Mouse (Mus musculus) neural tube, embryonic 10.5 days (tissue): ENCODE measurements around the gene Ube2k.
"Not testable (repeated sequence)": the region's sequence is repeated elsewhere in the genome, so short reads cannot be mapped to it uniquely, and the experiment has no call there.

Source experiments
- DNase-seq: peaks from one replicate; pipeline ENCODE4 v3.0.0-alpha.2; 2017; ENCODE audit warnings: low spot score; ENCODE audit errors: extremely low spot score

Ube2k gene

GRCm38 (mm10) chr5:65536751-65537419, at the start of gene Ube2k, which contains the start of gene Smim14:
TSS of gene Ube2k (plus strand) at chr5:65537233.
TSS of gene Smim14 (minus strand) at chr5:65537184.
- DNase-seq = peak; percentile 97

DNA sequence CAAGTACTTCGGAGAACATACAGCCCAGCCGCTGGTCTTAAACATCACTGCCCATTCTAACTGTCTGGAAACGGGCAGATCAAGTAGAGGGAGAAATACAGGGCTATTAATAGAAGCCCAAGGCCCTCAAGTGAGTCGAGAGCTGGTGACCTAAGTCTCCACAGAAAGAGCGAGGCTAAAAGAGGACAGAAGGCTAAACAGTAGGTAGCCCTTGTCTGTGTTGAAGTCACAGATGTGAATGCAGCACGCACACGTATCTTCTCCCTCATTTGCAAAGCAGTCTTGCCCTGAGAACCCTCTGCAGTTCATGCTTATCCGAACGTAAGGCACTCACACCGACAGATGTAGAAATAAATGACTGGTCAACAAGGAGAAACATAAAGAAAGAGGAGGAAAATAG, 49.7 kb upstream of the Ube2k start:
- DNase-seq = no peak

DNA sequence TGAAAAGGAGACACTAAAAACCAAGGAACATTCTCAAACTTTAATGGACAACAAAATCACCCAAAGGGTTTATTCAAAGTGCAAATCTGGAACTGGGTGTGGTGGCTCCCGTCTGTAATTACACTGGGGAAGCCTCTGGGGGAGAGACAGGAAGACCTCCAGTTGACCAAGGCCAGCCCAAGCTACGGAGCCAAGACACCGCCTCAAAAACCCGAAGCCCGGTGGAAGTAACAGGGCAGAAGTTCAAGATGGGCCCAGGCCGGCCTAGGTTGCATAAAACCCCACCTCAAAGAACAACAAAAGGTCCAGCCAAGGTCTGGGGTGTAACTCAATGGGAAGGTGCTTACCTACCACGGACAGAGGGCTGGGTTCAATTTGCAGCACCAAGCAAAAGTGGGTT, 48.3 kb upstream of the Ube2k start:
- no peak for DNase-seq

- DNase-seq = no peak
These were observed 47.2 kb upstream of the Ube2k start for GRCm38 (mm10) chr5:65489830-65490229.

DNA sequence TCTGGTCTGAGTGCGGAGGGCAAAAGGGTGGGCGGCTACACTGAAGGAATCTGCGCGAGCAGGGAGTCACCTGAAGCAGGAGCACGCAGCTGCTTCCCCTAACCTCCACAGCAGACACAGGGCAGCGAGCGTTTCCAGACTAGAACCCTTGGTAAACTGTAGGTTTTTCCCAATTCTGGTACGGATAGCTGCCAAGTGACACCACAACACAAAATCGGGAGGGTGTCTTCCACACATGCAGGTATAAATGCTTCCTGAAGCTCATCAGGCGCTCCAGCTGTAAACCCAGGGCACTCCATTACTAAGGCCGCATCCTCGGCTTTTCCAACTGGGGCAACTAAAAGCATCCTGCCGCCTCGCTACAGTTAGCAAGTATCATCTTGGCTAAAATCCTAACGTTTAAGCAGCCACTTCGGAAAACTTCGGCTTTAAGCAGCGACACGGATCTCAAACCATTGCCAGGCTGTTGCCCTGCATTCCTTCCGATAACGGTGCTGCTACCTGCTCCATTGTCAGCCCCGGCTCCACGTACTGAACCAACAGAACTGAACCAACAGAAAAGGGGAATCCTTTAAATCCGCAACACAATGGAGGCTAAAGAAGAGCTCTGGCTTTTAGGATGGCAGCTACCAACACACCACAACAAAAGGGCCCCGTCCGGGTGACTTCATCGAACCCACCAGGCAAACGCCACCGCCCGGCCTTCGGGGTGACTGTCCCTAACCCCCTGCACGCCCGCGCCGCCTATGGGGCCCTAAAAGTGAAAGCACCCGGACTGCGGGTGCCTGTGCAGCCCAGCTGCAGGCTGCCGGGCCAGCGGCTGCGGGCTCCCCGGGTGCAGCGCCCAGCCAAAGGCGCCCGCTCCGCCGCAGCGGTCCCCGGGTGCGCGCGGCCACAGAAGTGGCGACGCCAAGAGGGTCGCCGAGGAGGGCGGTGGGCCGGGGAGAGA, 45.0 kb upstream of the Ube2k start:
- peak; percentile 77 for DNase-seq

GRCm38 (mm10) chr5:65492716-65493531, 44.1 kb upstream of the Ube2k start, which contains the start of gene Gm43552:
TSS of gene Gm43552 (minus strand) at chr5:65492833.
- peak; percentile 87 for DNase-seq

- no peak for DNase-seq
These were observed 36.8 kb upstream of the Ube2k start for GRCm38 (mm10) chr5:65500231-65500630.

- no peak for DNase-seq
These were observed 35.6 kb upstream of the Ube2k start for GRCm38 (mm10) chr5:65501407-65501806.

GRCm38 (mm10) chr5:65505786-65506185, 31.2 kb upstream of the Ube2k start:
- DNase-seq = peak; percentile 28

GRCm38 (mm10) chr5:65508395-65508794, 28.6 kb upstream of the Ube2k start:
- no peak for DNase-seq

DNA sequence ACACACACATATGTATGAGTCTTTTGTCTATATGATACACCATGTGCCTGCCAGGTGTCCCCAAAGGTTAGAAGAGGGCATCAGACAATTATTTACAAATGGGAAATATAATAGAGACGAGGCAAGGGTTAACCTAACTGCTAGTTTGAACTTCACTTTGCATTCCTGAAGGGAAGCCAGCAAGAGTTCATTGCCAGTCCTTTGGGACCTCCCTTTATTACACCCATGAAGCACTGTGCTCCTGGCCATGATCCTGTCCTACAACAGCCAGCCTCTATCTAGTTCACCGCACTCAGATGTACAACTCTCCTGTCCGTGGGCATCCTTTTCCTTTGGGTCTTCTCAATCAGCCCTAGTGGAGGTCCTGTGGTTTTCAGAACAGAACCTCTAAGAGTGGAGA, 23.5 kb upstream of the Ube2k start:
- no peak for DNase-seq

DNA sequence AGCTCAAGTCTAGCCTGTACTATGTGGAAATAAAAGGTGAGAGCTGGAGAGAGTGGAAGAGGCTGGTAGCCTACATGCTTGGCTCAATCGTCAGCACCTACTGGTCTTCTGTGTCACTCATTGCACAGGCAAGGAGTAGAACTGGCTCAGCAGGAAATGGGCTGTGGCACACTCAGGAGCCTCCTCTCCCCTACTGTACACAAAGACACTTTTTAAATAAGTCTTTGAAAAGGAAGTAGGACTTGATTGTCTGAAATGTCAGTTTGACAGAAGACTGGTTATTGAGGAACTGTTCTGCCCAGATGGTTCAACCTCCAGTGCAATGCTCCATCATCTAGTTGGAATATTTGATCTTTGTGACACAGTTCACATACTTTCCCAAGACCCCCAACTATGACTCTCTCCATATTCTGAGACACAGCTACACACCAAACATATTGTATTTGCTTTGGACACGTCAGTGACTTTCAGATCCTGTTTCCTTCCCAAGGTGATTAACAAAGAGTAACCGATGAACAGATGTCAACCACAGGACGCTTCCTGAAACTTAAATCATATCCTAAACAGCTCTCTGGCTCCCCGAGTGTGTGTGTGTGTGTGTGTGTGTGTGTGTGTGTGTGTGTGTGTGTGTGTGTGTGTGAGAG, 22.3 kb upstream of the Ube2k start:
- DNase-seq = no peak

DNA sequence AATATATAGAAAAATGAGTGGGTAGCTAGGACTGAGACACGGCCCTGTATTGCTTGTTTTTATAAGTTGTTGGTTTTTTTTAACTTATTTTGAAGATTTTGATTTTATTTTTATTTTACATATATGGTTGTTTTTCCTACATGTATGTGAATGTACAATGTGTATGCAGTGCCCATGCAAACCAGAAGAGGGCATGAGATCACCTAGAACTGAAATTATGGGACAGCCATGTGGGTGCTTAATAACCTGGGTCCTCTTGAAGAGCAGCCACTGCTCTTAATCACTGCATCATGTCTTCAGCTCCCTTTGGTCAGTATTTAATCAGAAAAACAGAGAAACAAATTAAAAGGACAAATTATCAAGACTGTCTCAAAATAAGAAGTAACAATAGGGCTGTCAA, 15.2 kb upstream of the Ube2k start:
- DNase-seq = no peak

DNA sequence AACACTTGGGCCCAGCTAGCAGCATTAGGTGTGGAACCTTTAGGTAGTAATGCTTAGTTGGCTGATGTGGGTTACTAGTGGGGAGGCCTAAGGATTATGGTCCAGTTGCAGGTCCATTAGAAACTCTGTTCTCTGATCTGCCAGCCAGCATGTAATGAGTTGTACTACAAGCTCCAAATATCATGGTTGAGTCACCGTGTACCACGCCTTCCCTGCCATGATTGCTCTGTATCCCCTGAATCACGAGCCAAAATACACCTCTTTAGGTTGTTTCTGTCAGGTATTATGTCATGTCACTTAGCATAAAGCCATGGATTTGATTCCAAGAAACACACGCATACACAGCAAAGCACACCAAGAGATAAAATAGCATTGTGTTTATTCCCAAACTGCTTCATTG, 12.2 kb upstream of the Ube2k start:
- no peak for DNase-seq

GRCm38 (mm10) chr5:65525674-65526443, 11.2 kb upstream of the Ube2k start:
- no peak for DNase-seq

DNA sequence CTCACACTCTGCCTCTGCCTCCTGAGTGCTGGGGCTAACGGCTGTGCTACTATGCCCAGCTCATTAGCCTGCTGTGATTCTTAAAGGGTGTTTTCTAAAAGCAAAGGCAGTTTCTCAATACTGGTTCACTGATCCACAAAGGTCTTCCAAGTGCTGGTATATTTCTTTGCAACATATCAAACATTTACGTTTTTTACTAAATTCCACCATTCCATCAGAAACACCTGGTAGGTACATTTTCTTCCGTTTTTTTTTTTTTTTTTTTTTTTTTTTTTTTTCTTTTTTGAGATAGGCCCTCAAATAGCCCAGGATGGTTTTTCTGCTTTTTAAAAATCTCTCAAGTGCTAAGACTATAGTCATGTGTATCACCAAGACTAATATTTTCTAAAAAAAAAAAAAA, 5.8 kb upstream of the Ube2k start:
- no peak for DNase-seq

DNA sequence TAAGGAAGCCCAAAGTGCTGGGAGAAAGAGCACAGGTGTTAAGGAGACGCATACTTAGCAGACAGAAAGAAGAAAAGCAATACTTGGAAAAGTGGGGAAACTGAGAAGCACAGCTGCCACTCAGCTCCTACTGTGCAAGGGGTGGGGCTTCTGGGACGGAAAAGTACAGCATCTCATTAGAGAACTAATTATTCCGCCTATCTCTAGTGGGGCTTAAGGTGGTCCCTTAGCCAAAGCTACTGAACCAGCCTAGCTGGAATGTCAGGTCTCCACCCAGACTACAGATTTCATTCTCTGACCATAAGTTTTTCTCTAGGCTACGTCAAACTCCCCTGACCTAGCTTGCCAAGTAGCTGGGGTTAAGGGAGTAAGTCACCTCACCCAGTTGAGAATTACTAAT, 2.5 kb upstream of the Ube2k start:
- no peak for DNase-seq

GRCm38 (mm10) chr5:65535457-65536067, 1.5 kb upstream of the Ube2k start:
- no peak for DNase-seq

- DNase-seq = not testable (repeated sequence)
These were observed 966 bp upstream of the Ube2k start for GRCm38 (mm10) chr5:65536068-65536465.
